Mouse (Mus musculus) cerebellum, postnatal 36 days (tissue): ENCODE measurements around the gene Olfr237-ps1.
"Not testable (repeated sequence)": the region's sequence is repeated elsewhere in the genome, so short reads cannot be mapped to it uniquely, and the experiment has no call there.

Experiments
- DNase-seq, 2 experiments: peaks; one replicate each; pipeline ENCODE4 v3.0.0; 2021 to 2022; ENCODE audit warnings: mixed read lengths in 2 of 2

Olfr237-ps1 gene

GRCm38 (mm10) chr6:43146267-43146666 is at the start of gene Olfr237-ps1:
Gene Olfr237-ps1, plus strand, starts transcription at chr6:43146567.
- not testable (repeated sequence) for DNase-seq

GRCm38 (mm10) chr6:43106069-43106468 is 40.3 kb upstream of the Olfr237-ps1 start, which contains the start of gene Olfr441:
Gene Olfr441, plus strand, starts transcription at chr6:43106369.
- DNase-seq = not testable (repeated sequence)

GRCm38 (mm10) chr6:43159502-43159901 is 13.1 kb downstream of the Olfr237-ps1 start:
- DNase-seq = peak; percentile 9 to 44

- no peak for DNase-seq
Measured at GRCm38 (mm10) chr6:43162982-43163381, 16.6 kb downstream of the Olfr237-ps1 start, which contains the start of gene Olfr437. Gene Olfr437, plus strand, starts transcription at chr6:43163282.

GRCm38 (mm10) chr6:43167246-43167645 is 20.9 kb downstream of the Olfr237-ps1 start:
- DNase-seq = peak; percentile 34 to 37

- DNase-seq = no peak
Measured at GRCm38 (mm10) chr6:43171840-43172239, 25.5 kb downstream of the Olfr237-ps1 start, which contains the start of gene Olfr13. Gene Olfr13, plus strand, starts transcription at chr6:43172140.

GRCm38 (mm10) chr6:43178129-43178528 is 31.8 kb downstream of the Olfr237-ps1 start:
- DNase-seq = no peak

- no peak for DNase-seq
Measured at GRCm38 (mm10) chr6:43178584-43179501, 32.5 kb downstream of the Olfr237-ps1 start.

- no peak for DNase-seq
Measured at GRCm38 (mm10) chr6:43190986-43191385, 44.6 kb downstream of the Olfr237-ps1 start.

GRCm38 (mm10) chr6:43196781-43197180 is 50.4 kb downstream of the Olfr237-ps1 start, which contains the start of gene Olfr435:
Gene Olfr435, plus strand, starts transcription at chr6:43197146.
- DNase-seq = no peak

GRCm38 (mm10) chr6:43198094-43198493 is 51.7 kb downstream of the Olfr237-ps1 start:
- no peak for DNase-seq

- DNase-seq = no peak
Measured at GRCm38 (mm10) chr6:43202786-43203185, 56.4 kb downstream of the Olfr237-ps1 start.

- no peak for DNase-seq
Measured at GRCm38 (mm10) chr6:43205355-43205754, 59.0 kb downstream of the Olfr237-ps1 start.
